In genomic region chr1:33720231-33720630, GRCm38 (mm10) we compare ENCODE assay signal across 8 mouse cellular contexts. TPM values are rescaled to one million over a fixed set of nuclear protein-coding genes. Genes with fewer than 3 reads are reported as not detected.
DNase-seq lines count a peak whose midpoint lies in the region; ATAC-seq and TF ChIP-seq lines count a peak whose summit lies in the region.

No protein-coding gene starts in this region.

- H3K4me1 ChIP-seq in heart, embryonic 15.5 days (replicated peaks) = peaks cover 4% of the 10 kb centered on the region
- H3K4me1 ChIP-seq in ES-E14 (ENCODE audit: control insufficient read depth in 2 of 2, insufficient read depth in 2 of 2, low read length in 2 of 2, poor library complexity in 1 of 2) = peaks cover 0 to 7% of the 10 kb centered on the region in 2 experiments; a peak in 1 of 4 replicates
- H3K4me1 ChIP-seq in forebrain, embryonic 10.5 days = peaks cover 14% of the 10 kb centered on the region
- H3K4me1 ChIP-seq in liver, embryonic 12.5 days = peaks cover 16% of the 10 kb centered on the region

- peak overlapping the region; percentile 85 for H3K27ac ChIP-seq in heart, embryonic 15.5 days
- peak overlapping the region; percentile 29; the same call in 1 of the 2 replicates for H3K27ac ChIP-seq in ES-E14 (ENCODE audit: insufficient read depth, low read depth, low read length, poor library complexity, severe bottlenecking)
- H3K27ac ChIP-seq in forebrain, embryonic 10.5 days = peak overlapping the region; percentile 96
- H3K27ac ChIP-seq in liver, embryonic 12.5 days = peak overlapping the region; percentile 83

- peak overlapping the region; percentile 92 for H3K4me3 ChIP-seq in heart, embryonic 15.5 days
- peak overlapping the region; percentile 88 to 90 for H3K4me3 ChIP-seq in ES-E14 (ENCODE audit: insufficient read depth in 1 of 2, low read depth in 1 of 2, low read length in 2 of 2, poor library complexity in 1 of 2, severe bottlenecking in 1 of 2)
- H3K4me3 ChIP-seq in forebrain, embryonic 10.5 days = peak overlapping the region; percentile 91
- H3K4me3 ChIP-seq in liver, embryonic 12.5 days = peak overlapping the region; percentile 75

- peaks cover 27% of the 10 kb centered on the region for H3K36me3 ChIP-seq in heart, embryonic 15.5 days
- peaks cover 20% of the 10 kb centered on the region for H3K36me3 ChIP-seq in ES-E14 (ENCODE audit: control insufficient read depth, insufficient read depth, low read length, poor library complexity, severe bottlenecking)
- peaks cover 36% of the 10 kb centered on the region for H3K36me3 ChIP-seq in forebrain, embryonic 10.5 days (replicated peaks)
- peaks cover 31% of the 10 kb centered on the region for H3K36me3 ChIP-seq in liver, embryonic 12.5 days

- DNase-seq in heart, postnatal 4 days = no peak
- DNase-seq in ES-E14 (ENCODE audit: low read depth, low spot score) = no peak
- peak; percentile 49 for DNase-seq in forebrain, embryonic 10.5 days (ENCODE audit: extremely low spot score, low spot score)
- no peak for DNase-seq in adrenal gland, adult (ENCODE audit: inconsistent age in 2 of 2, low spot score in 1 of 2)
- DNase-seq in urinary bladder, postnatal 4 days (ENCODE audit: low spot score in 2 of 2) = no peak
- DNase-seq in spleen, postnatal 4 days (ENCODE audit: low spot score in 2 of 2) = no peak

- in situ Hi-C loops in ES-E14 (cut with MboI; ENCODE audit: low sequenced_read_pairs in 2 of 2, unreplicated experiment in 2 of 2) = no loop called here

- peak overlapping the region; percentile 89 for H3K9ac ChIP-seq in heart, embryonic 15.5 days
- peak overlapping the region; percentile 86 for H3K9ac ChIP-seq in ES-E14 (ENCODE audit: insufficient read depth, low read depth, low read length, poor library complexity, severe bottlenecking)
- peak overlapping the region; percentile 86 for H3K9ac ChIP-seq in liver, embryonic 12.5 days

- ATAC-seq in heart, embryonic 15.5 days (replicated peaks; ENCODE audit: insufficient number of reproducible peaks, insufficient read depth, low FRiP score, low read depth) = peak; percentile 19; the same call in 1 of the 2 replicates
- ATAC-seq in liver, embryonic 12.5 days = peak; percentile 51

- no peaks in the 10 kb centered on the region for H3K27me3 ChIP-seq in heart, embryonic 15.5 days
- H3K27me3 ChIP-seq in forebrain, embryonic 10.5 days (ENCODE audit: poor library complexity, severe bottlenecking) = no peaks in the 10 kb centered on the region
- H3K27me3 ChIP-seq in liver, embryonic 12.5 days (replicated peaks) = peaks cover under 1% of the 10 kb centered on the region; the same call in 1 of the 2 replicates

- under 1% methylated on average over 39 of the region's 41 CpGs for WGBS in heart, embryonic 15.5 days
- under 1% methylated on average over 41 of the region's 41 CpGs for WGBS in forebrain, embryonic 10.5 days
- WGBS in liver, embryonic 12.5 days (ENCODE audit: insufficient replicate concordance) = under 1% methylated on average over 37 of the region's 41 CpGs

- H3K4me2 ChIP-seq in heart, embryonic 15.5 days = peak overlapping the region; percentile 88
- peak overlapping the region; percentile 94 for H3K4me2 ChIP-seq in liver, embryonic 12.5 days

- H3K9me3 ChIP-seq in heart, embryonic 15.5 days (replicated peaks) = no peaks in the 10 kb centered on the region
- no peaks in the 10 kb centered on the region for H3K9me3 ChIP-seq in ES-E14 (ENCODE audit: control insufficient read depth, insufficient read depth, low read depth, low read length)
- H3K9me3 ChIP-seq in forebrain, embryonic 10.5 days = no peaks in the 10 kb centered on the region
- no peaks in the 10 kb centered on the region for H3K9me3 ChIP-seq in liver, embryonic 12.5 days (replicated peaks)

TF ChIP-seq in ES-E14, 5 proteins besides CTCF, POLR2A, EP300 and RAD21:
- no peak for TF ChIP-seq ZC3H11A (IDR thresholded peaks at IDR 0.05; ENCODE audit: borderline replicate concordance, low read depth, low read length)
- no peak for TF ChIP-seq MAFK (IDR thresholded peaks at IDR 0.05; ENCODE audit: insufficient read depth, low read depth, low read length)
- TF ChIP-seq HCFC1 (IDR thresholded peaks at IDR 0.05; ENCODE audit: borderline replicate concordance, insufficient read depth, low read length) = 0 out of 2 replicates have a peak, but pooled peaks have one; percentile 10
- TF ChIP-seq CHD2 (IDR thresholded peaks at IDR 0.05; ENCODE audit: low read depth, low read length) = no peak

RNA-seq across cellular contexts. Expression of gene Rab23, which starts 0.5 kb away (rescaled TPM):
- polyA plus RNA-seq in heart, embryonic 15.5 days (2015; fragmentation: Nextera tagmentation; extraction: Ambion mirVana) = 13.6 and 14.7 TPM in 2 replicates
- total RNA-seq in heart, postnatal 4 days (2021) = 10 to 100 TPM; 19.0 to 19.6 TPM
- 20.6 and 20.7 TPM in 2 replicates for total RNA-seq in ES-E14 (2012; rRNA removed)
- 31.1 and 34.8 TPM in 2 replicates for polyA plus RNA-seq in forebrain, embryonic 10.5 days (2016; fragmentation: Nextera tagmentation; extraction: Ambion mirVana)
- 8.4 and 8.9 TPM in 2 replicates for polyA plus RNA-seq in liver, embryonic 12.5 days (2016; fragmentation: Nextera tagmentation; extraction: Ambion mirVana)

RNA-seq across cellular contexts. Expression of gene Bag2, which starts 37.4 kb away (rescaled TPM):
- polyA plus RNA-seq in heart, embryonic 15.5 days (2015; fragmentation: Nextera tagmentation; extraction: Ambion mirVana) = 74.3 and 76.3 TPM in 2 replicates
- 10 to 100 TPM; 62.7 to 67.7 TPM for total RNA-seq in heart, postnatal 4 days (2021)
- total RNA-seq in ES-E14 (2012; rRNA removed) = 5.2 and 14.8 TPM in 2 replicates
- polyA plus RNA-seq in forebrain, embryonic 10.5 days (2016; fragmentation: Nextera tagmentation; extraction: Ambion mirVana) = 51.8 and 52.3 TPM in 2 replicates
- polyA plus RNA-seq in liver, embryonic 12.5 days (2016; fragmentation: Nextera tagmentation; extraction: Ambion mirVana) = 75.9 and 87.7 TPM in 2 replicates

RNA-seq across cellular contexts. Expression of gene Prim2, which starts 50.6 kb away (rescaled TPM):
- 15.7 and 21.0 TPM in 2 replicates for polyA plus RNA-seq in heart, embryonic 15.5 days (2015; fragmentation: Nextera tagmentation; extraction: Ambion mirVana)
- total RNA-seq in heart, postnatal 4 days (2021) = 10 to 100 TPM; 10.1 to 10.6 TPM
- 34.7 and 39.0 TPM in 2 replicates for total RNA-seq in ES-E14 (2012; rRNA removed)
- 61.3 and 61.5 TPM in 2 replicates for polyA plus RNA-seq in forebrain, embryonic 10.5 days (2016; fragmentation: Nextera tagmentation; extraction: Ambion mirVana)
- polyA plus RNA-seq in liver, embryonic 12.5 days (2016; fragmentation: Nextera tagmentation; extraction: Ambion mirVana) = 49.2 and 50.0 TPM in 2 replicates

Comparison
In these comparisons a context has a peak if more than half of its experiments do, and no peak if none do; other contexts are left out.
1. H3K27ac ChIP-seq: peak in every context shown above with its lines; median percentile 96 in forebrain, embryonic 10.5 days; 85 in heart, embryonic 15.5 days; 83 in liver, embryonic 12.5 days; 29 in ES-E14.